Mouse (Mus musculus) frontal cortex, adult 2 months (tissue): ENCODE measurements around the gene Rnf216. TPM values are rescaled to one million over a fixed set of nuclear protein-coding genes. Genes with fewer than 3 reads are reported as not detected.
"Not testable (repeated sequence)": the region's sequence is repeated elsewhere in the genome, so short reads cannot be mapped to it uniquely, and the experiment has no call there.

ENCODE experiments used
- DNase-seq, 2 experiments: peaks; one replicate each; pipeline ENCODE4 v3.0.0; 2022; ENCODE audit warnings: low spot score in 1 of 2; ENCODE audit errors: extremely low spot score in 1 of 2
- polyA plus RNA-seq: library from polyadenylated mRNA; depleted of rRNA; stranded (reverse); fragments of >200 nt; gene quantifications from 2 replicates; pipeline ENCODE4 v1.2.3, GENCODE M21; 2012; rRNA removed

Rnf216 gene
- 29.7 and 33.4 TPM in 2 replicates for polyA plus RNA-seq

GRCm38 (mm10) chr5:143112281-143113246 is at the start of gene Rnf216:
Gene Rnf216 (minus strand): TSS chr5:143112994.
- DNase-seq: peak; percentile 88 to 97

GRCm38 (mm10) chr5:143155534-143155933 is 42.7 kb upstream of the Rnf216 start:
- DNase-seq: no peak

GRCm38 (mm10) chr5:143153756-143154155 is 41.0 kb upstream of the Rnf216 start:
- no peak for DNase-seq

GRCm38 (mm10) chr5:143150044-143150443 is 37.2 kb upstream of the Rnf216 start:
- no peak for DNase-seq

GRCm38 (mm10) chr5:143149536-143149935 is 36.7 kb upstream of the Rnf216 start:
- no peak for DNase-seq

GRCm38 (mm10) chr5:143148661-143149060 is 35.9 kb upstream of the Rnf216 start:
- no peak for DNase-seq

- DNase-seq: no peak
Measured at GRCm38 (mm10) chr5:143147481-143147880, 34.7 kb upstream of the Rnf216 start, which contains the start of gene Olfr718-ps1. Gene Olfr718-ps1 (minus strand): TSS chr5:143147581.

GRCm38 (mm10) chr5:143137580-143137979 is 24.8 kb upstream of the Rnf216 start:
- no peak for DNase-seq

GRCm38 (mm10) chr5:143135042-143135441 is 22.2 kb upstream of the Rnf216 start:
- DNase-seq: no peak

- DNase-seq: not testable (repeated sequence)
Measured at GRCm38 (mm10) chr5:143134216-143135010, 21.6 kb upstream of the Rnf216 start.

- DNase-seq: no peak
Measured at GRCm38 (mm10) chr5:143132935-143133514, 20.2 kb upstream of the Rnf216 start.

GRCm38 (mm10) chr5:143130342-143130741 is 17.5 kb upstream of the Rnf216 start:
- DNase-seq: no peak

- no peak for DNase-seq
Measured at GRCm38 (mm10) chr5:143129101-143129500, 16.3 kb upstream of the Rnf216 start.

GRCm38 (mm10) chr5:143127837-143128236 is 15.0 kb upstream of the Rnf216 start:
- peak; percentile 7 to 18 for DNase-seq

GRCm38 (mm10) chr5:143126908-143127307 is 14.1 kb upstream of the Rnf216 start:
- no peak for DNase-seq

GRCm38 (mm10) chr5:143126089-143126488 is 13.3 kb upstream of the Rnf216 start:
- no peak for DNase-seq

- DNase-seq: peak; percentile 28 to 55
Measured at GRCm38 (mm10) chr5:143125601-143126000, 12.8 kb upstream of the Rnf216 start.

- no peak for DNase-seq
Measured at GRCm38 (mm10) chr5:143124805-143125378, 12.1 kb upstream of the Rnf216 start.

- no peak for DNase-seq
Measured at GRCm38 (mm10) chr5:143122673-143123072, 9.9 kb upstream of the Rnf216 start.

- no peak for DNase-seq
Measured at GRCm38 (mm10) chr5:143122125-143122524, 9.3 kb upstream of the Rnf216 start.
